Mouse (Mus musculus) stomach, embryonic 16.5 days (tissue): Measurements from ENCODE around the gene Bbs7. TPM values are rescaled to one million over a fixed set of nuclear protein-coding genes. Genes with fewer than 3 reads are reported as not detected.
"Not testable (repeated sequence)": the region's sequence is repeated elsewhere in the genome, so short reads cannot be mapped to it uniquely, and the experiment has no call there.

Experiments
- ATAC-seq: fragments of 200-750 bp; cut with Nextera tagmentation; 2 replicates; pipeline ENCODE4 v1.8.0; 2017; ENCODE audit warnings: moderate number of reproducible peaks, moderate TSS enrichment; ENCODE audit not compliant: insufficient read depth, low FRiP score
- H3K27ac ChIP-seq: fragments of 300-500 bp; sonication (generic); 2 replicates; pipeline ENCODE4 v1.5.1; 2014; ENCODE audit warnings: low read length
- H3K27me3 ChIP-seq: fragments of 300-500 bp; sonication (generic); 2 replicates; pipeline ENCODE4 v1.6.1; 2014; ENCODE audit warnings: low read length, control low read depth, mixed read lengths; ENCODE audit not compliant: control insufficient read depth, insufficient read depth
- H3K36me3 ChIP-seq: fragments of 300-500 bp; sonication (generic); 2 replicates; pipeline ENCODE4 v1.6.1; 2014; ENCODE audit warnings: low read length; ENCODE audit not compliant: control insufficient read depth, insufficient read depth
- H3K4me1 ChIP-seq: fragments of 300-500 bp; sonication (generic); 2 replicates; pipeline ENCODE4 v1.6.1; 2014; ENCODE audit warnings: low read length, control low read depth, mixed read lengths; ENCODE audit not compliant: control insufficient read depth, insufficient read depth
- H3K4me2 ChIP-seq: fragments of 300-500 bp; sonication (generic); 2 replicates; pipeline ENCODE4 v1.6.1; 2014; ENCODE audit warnings: low read depth, low read length, mixed read lengths
- H3K4me3 ChIP-seq: fragments of 300-500 bp; sonication (generic); replicated peaks from 2 replicates; pipeline ENCODE4 v1.5.1; 2014; ENCODE audit warnings: mild to moderate bottlenecking, low read length
- H3K9ac ChIP-seq: fragments of 300-500 bp; sonication (generic); 2 replicates; pipeline ENCODE4 v1.6.1; 2014; ENCODE audit warnings: low read length
- H3K9me3 ChIP-seq: fragments of 300-500 bp; sonication (generic); replicated peaks from 2 replicates; pipeline ENCODE4 v1.6.1; 2016; ENCODE audit warnings: low read length, control low read depth; ENCODE audit not compliant: control insufficient read depth
- WGBS: fragments of 180-500 bp; shearing (Covaris S2); extraction: QIAGEN DNeasy Blood & Tissue Kit; methylation state at CpG from one replicate; pipeline ENCODE4 v1.1.7; 2014; 5-methylcytosine and 5-hydroxymethylcytosine counted together
- polyA plus RNA-seq: library from polyadenylated mRNA; unstranded; fragments of >200 nt; fragmentation: Nextera tagmentation; extraction: Ambion mirVana; gene quantifications from 2 replicates; pipeline ENCODE4 v1.2.1, GENCODE M21; 2015

Gene Bbs7
- 11.3 and 14.3 TPM in 2 replicates for polyA plus RNA-seq

DNA sequence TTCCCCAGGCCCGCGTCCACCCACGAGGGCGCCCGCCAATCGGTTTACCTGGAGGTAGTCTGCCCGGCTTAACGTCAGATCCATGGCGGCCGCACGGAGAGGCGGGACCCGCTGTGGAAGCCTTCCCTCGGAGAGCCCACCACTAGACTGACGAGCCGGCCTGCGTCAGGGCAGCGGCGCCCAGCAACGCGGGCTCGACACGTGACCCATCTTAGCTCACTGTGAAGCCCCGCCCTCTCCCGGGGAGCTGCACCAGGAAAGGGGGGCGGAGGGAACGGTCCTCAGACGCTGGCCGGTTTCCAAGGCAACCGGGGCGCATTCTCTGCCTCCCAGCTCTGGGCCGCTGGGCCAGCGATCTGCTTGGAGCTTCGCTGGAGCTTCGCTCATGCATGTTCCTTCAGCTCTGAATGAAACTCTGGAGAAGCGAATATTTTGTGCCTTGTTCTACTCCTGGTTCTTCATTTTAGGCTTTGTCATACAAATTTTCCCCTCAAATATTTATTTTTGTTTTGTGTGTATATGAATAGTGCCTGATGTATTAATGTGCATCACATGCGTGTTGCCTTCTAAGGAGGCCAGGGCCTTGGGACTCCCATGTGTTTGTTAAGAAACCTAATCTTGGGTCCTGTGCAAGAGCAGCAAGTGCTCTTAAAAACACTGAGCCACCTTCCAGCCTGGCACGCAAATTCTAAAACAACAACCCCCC lies at the start of gene Bbs7:
Gene Bbs7 (minus strand): TSS at position 276 of the 706 bp plus-strand sequence.
- no peak within 1 kb of the TSS; the same call in 1 of the 2 replicates for H3K27ac ChIP-seq
- peak; percentile 98 for ATAC-seq

GRCm38 (mm10) chr3:36645245-36645559 lies 31.9 kb upstream of the Bbs7 start:
- not testable (repeated sequence) for ATAC-seq, H3K9me3 ChIP-seq, H3K36me3 ChIP-seq, H3K4me3 ChIP-seq, H3K9ac ChIP-seq, H3K27me3 ChIP-seq, H3K4me2 ChIP-seq, H3K27ac ChIP-seq, H3K4me1 ChIP-seq

More for the DNA sequence above, at the start of gene Bbs7:
- WGBS: 5% methylated on average over 32 of the region's 38 CpGs
- Histone ChIP-seq H3K27me3 (no peaks in the 10 kb centered on the region), H3K4me3 (peak within 1 kb of the TSS; percentile 71), H3K4me1 (peaks cover 6% of the 10 kb centered on the region; the same call in 1 of the 2 replicates), H3K4me2 (peak within 1 kb of the TSS; percentile 65), H3K36me3 (no peaks in the 10 kb centered on the region), H3K9me3 (no peaks in the 10 kb centered on the region), H3K9ac (peak within 1 kb of the TSS; percentile 77)

GRCm38 (mm10) chr3:36644554-36645244 lies 31.4 kb upstream of the Bbs7 start:
- Histone ChIP-seq H3K4me3 (no peak overlapping the region), H3K36me3 (no peaks in the 10 kb centered on the region), H3K27ac (no peak overlapping the region), H3K4me2 (no peak overlapping the region), H3K4me1 (no peaks in the 10 kb centered on the region), H3K9me3 (no peaks in the 10 kb centered on the region), H3K27me3 (no peaks in the 10 kb centered on the region), H3K9ac (no peak overlapping the region)
- WGBS: 67% methylated on average over 3 of the region's 3 CpGs
- no peak for ATAC-seq

DNA sequence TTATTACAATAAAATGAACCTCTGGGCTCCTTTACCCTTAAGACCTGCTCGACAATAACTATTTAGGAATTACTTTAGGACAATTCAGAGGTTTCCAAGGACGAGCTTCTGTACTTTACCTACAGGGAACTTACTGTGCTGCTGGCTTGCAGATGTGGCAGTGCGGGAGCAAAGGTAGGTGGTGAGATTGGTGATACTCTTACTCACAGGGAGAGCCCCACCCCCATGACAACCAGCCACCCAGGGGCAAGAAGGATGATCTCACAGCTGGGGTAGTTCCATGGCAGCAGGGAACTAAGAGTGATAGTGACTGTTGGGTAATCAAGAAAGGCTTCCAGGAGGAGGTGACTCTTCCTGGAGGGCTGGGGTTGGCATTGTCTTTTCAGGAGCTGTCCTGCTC lies 30.1 kb upstream of the Bbs7 start:
- no peak overlapping the region for H3K4me2 ChIP-seq
- H3K27me3 ChIP-seq: no peaks in the 10 kb centered on the region
- no peaks in the 10 kb centered on the region for H3K9me3 ChIP-seq
- 84% methylated on average over 3 of the region's 3 CpGs for WGBS
- H3K9ac ChIP-seq: no peak overlapping the region
- no peak overlapping the region for H3K4me3 ChIP-seq
- no peak overlapping the region for H3K27ac ChIP-seq
- no peaks in the 10 kb centered on the region for H3K4me1 ChIP-seq
- H3K36me3 ChIP-seq: no peaks in the 10 kb centered on the region
- ATAC-seq: no peak

DNA sequence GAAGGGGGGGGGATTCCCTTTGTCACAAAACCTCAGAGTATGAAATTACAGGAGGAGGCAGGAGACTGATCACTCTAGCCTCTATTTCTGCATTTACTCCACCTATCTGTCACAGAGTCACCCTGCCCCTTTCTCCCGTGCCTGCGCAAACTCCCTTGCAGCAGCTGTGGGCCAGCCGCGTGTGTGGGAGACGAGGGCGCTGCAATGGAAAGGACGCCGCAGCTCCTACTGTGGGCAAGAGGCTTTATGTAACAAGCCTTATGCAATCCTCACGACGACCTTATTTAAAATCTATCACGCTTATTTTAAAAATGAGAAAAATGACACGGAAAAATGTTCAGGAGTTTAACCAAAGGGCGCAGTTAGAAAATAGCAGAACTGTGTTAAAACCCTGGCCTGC lies 29.5 kb upstream of the Bbs7 start:
- no peak for ATAC-seq
- H3K9ac ChIP-seq: no peak overlapping the region
- WGBS: 62% methylated on average over 13 of the region's 13 CpGs
- H3K4me3 ChIP-seq: no peak overlapping the region
- H3K36me3 ChIP-seq: no peaks in the 10 kb centered on the region
- no peak overlapping the region for H3K4me2 ChIP-seq
- no peaks in the 10 kb centered on the region for H3K27me3 ChIP-seq
- H3K9me3 ChIP-seq: no peaks in the 10 kb centered on the region
- no peaks in the 10 kb centered on the region for H3K4me1 ChIP-seq
- H3K27ac ChIP-seq: no peak overlapping the region

- no peaks in the 10 kb centered on the region for H3K9me3 ChIP-seq
Measured at GRCm38 (mm10) chr3:36640787-36641186, 27.5 kb upstream of the Bbs7 start.

GRCm38 (mm10) chr3:36635449-36635848 lies 22.2 kb upstream of the Bbs7 start:
- Histone ChIP-seq H3K36me3 (no peaks in the 10 kb centered on the region), H3K9ac (no peak overlapping the region), H3K27me3 (no peaks in the 10 kb centered on the region), H3K4me2 (no peak overlapping the region), H3K27ac (no peak overlapping the region), H3K4me3 (no peak overlapping the region), H3K4me1 (no peaks in the 10 kb centered on the region), H3K9me3 (no peaks in the 10 kb centered on the region)
- 11% methylated on average over 4 of the region's 4 CpGs for WGBS
- no peak for ATAC-seq

More at GRCm38 (mm10) chr3:36640787-36641186, 27.5 kb upstream of the Bbs7 start:
- Histone ChIP-seq H3K9ac (no peak overlapping the region), H3K4me2 (no peak overlapping the region), H3K4me3 (no peak overlapping the region), H3K4me1 (no peaks in the 10 kb centered on the region), H3K27me3 (no peaks in the 10 kb centered on the region), H3K27ac (no peak overlapping the region), H3K36me3 (no peaks in the 10 kb centered on the region)
- no peak for ATAC-seq
- WGBS: 68% methylated on average over 2 of the region's 2 CpGs

DNA sequence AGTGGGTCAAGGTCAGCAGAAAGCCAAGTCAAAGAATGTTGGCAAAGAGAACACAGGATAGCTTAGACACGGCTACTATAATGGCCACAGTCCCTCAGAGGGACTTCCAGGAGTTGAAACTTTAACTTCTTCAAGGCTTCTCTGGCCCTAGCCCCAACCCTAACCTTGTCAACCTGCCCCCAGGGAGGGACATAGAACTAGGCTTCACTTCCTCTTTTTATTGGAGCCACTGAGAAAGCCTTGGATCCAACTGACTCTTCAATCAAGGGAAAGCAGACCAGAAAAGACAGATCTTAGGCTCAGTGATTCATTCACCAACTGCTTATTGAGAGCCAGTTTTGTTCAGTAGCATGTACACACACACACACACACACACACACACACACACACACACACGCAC lies 13.5 kb upstream of the Bbs7 start:
- Histone ChIP-seq H3K36me3 (no peaks in the 10 kb centered on the region), H3K27ac (no peak overlapping the region), H3K4me2 (no peak overlapping the region), H3K4me3 (no peak overlapping the region), H3K9me3 (no peaks in the 10 kb centered on the region), H3K27me3 (no peaks in the 10 kb centered on the region), H3K4me1 (no peaks in the 10 kb centered on the region), H3K9ac (no peak overlapping the region)
- WGBS: 56% methylated on average over 2 of the region's 2 CpGs
- ATAC-seq: no peak

GRCm38 (mm10) chr3:36618181-36618580 lies 4.9 kb upstream of the Bbs7 start:
- 63% methylated on average over 7 of the region's 7 CpGs for WGBS
- H3K27me3 ChIP-seq: no peaks in the 10 kb centered on the region
- no peak overlapping the region for H3K4me2 ChIP-seq
- H3K36me3 ChIP-seq: no peaks in the 10 kb centered on the region
- no peak overlapping the region; the same call in 1 of the 2 replicates for H3K9ac ChIP-seq
- no peak overlapping the region for H3K27ac ChIP-seq
- ATAC-seq: no peak
- no peaks in the 10 kb centered on the region for H3K9me3 ChIP-seq
- H3K4me1 ChIP-seq: 0 out of 2 replicates have a peak, but pooled peaks cover 2% of the 10 kb centered on the region
- no peak overlapping the region for H3K4me3 ChIP-seq
